Comparison of ENCODE assay signal across 1 mouse cellular context in the genomic region with DNA sequence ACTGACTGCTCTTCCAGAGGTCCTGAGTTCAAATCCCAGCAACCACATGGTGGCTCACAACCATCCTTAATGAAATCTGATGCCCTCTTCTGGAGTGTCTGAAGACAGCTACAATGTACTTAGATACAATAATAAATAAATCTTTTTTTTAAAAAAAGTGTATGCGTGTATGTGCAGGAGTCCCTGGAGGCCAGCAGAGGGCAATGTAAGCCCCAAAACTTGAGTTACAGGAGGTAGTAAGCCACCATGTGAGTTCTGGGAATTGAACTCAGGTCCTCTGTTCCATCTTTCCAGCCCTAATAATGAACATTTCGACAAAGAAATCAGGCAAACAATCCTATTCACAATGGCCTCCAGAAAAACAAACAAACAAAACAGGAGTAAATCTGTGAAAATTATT.
TF ChIP-seq lines count a peak whose summit lies in the region.

No protein-coding gene starts in this region.

TF ChIP-seq in ES-E14, 5 proteins besides CTCF, POLR2A, EP300 and RAD21:
- TF ChIP-seq ZNF384 (IDR thresholded peaks at IDR 0.05; ENCODE audit: low read depth, low read length) (peak; percentile 88), ZC3H11A (IDR thresholded peaks at IDR 0.05; ENCODE audit: borderline replicate concordance, low read depth, low read length) (peak; percentile 56; the same call in 1 of the 2 replicates)
